Mouse (Mus musculus): ENCODE results near the gene Osgin1. TPM values are rescaled to one million over a fixed set of nuclear protein-coding genes. Genes with fewer than 3 reads are reported as not detected.

Osgin1 gene
- polyA plus RNA-seq, 1 experiment from 2014 or later: 138 TPM

GRCm38 (mm10) chr8:119437506-119437905 lies 3.6 kb downstream of the Osgin1 start:
- no peak for DNase-seq
- Histone ChIP-seq H3K4me2 (ENCODE audit: low read depth, low read length) (peak overlapping the region; percentile 71), H3K9ac (replicated peaks) (peak overlapping the region; percentile 78), H3K4me1 (ENCODE audit: insufficient read depth) (peaks cover 33% of the 10 kb centered on the region), H3K27ac (ENCODE audit: low read depth) (peak overlapping the region; percentile 94), H3K9me3 (ENCODE audit: low read length) (no peaks in the 10 kb centered on the region), H3K27me3 (ENCODE audit: insufficient read depth, low read length) (no peaks in the 10 kb centered on the region), H3K4me3 (ENCODE audit: low read depth, low read length) (peak overlapping the region; percentile 56), H3K36me3 (replicated peaks; ENCODE audit: insufficient read depth, low read length) (peaks cover 17% of the 10 kb centered on the region)
- TF ChIP-seq EP300 (IDR thresholded peaks at IDR 0.05; ENCODE audit: low read depth): no peak
- TF ChIP-seq CTCF (IDR thresholded peaks at IDR 0.05; ENCODE audit: low read depth): no peak
- no peak for ATAC-seq
- WGBS (ENCODE audit: insufficient replicate concordance): 52% methylated on average over 11 of the region's 11 CpGs

GRCm38 (mm10) chr8:119438876-119439275 lies 5.0 kb downstream of the Osgin1 start:
- H3K36me3 ChIP-seq (replicated peaks; ENCODE audit: insufficient read depth, low read length): peaks cover 29% of the 10 kb centered on the region
- H3K4me1 ChIP-seq (ENCODE audit: insufficient read depth): peaks cover 26% of the 10 kb centered on the region
- H3K27me3 ChIP-seq (ENCODE audit: insufficient read depth, low read length): no peaks in the 10 kb centered on the region
- H3K9me3 ChIP-seq (ENCODE audit: low read length): no peaks in the 10 kb centered on the region
- peak overlapping the region; percentile 94 for H3K27ac ChIP-seq (ENCODE audit: low read depth)
- peak overlapping the region; percentile 56 for H3K4me3 ChIP-seq (ENCODE audit: low read depth, low read length)
- ATAC-seq: no peak
- no peak for TF ChIP-seq CTCF (IDR thresholded peaks at IDR 0.05; ENCODE audit: low read depth)
- TF ChIP-seq EP300 (IDR thresholded peaks at IDR 0.05; ENCODE audit: low read depth): no peak
- peak overlapping the region; percentile 71 for H3K4me2 ChIP-seq (ENCODE audit: low read depth, low read length)
- DNase-seq: peak; percentile 31
- WGBS (ENCODE audit: insufficient replicate concordance): 65% methylated on average over 6 of the region's 6 CpGs
- peak overlapping the region; percentile 78 for H3K9ac ChIP-seq (replicated peaks)

- Histone ChIP-seq H3K4me3 (ENCODE audit: low read depth, low read length) (peak overlapping the region; percentile 56), H3K4me2 (ENCODE audit: low read depth, low read length) (peak overlapping the region; percentile 71), H3K27me3 (ENCODE audit: insufficient read depth, low read length) (no peaks in the 10 kb centered on the region), H3K9me3 (ENCODE audit: low read length) (no peaks in the 10 kb centered on the region), H3K27ac (ENCODE audit: low read depth) (peak overlapping the region; percentile 94; the same call in 1 of the 2 replicates), H3K9ac (replicated peaks) (peak overlapping the region; percentile 78), H3K36me3 (replicated peaks; ENCODE audit: insufficient read depth, low read length) (peaks cover 33% of the 10 kb centered on the region), H3K4me1 (ENCODE audit: insufficient read depth) (peaks cover 26% of the 10 kb centered on the region)
- ATAC-seq (no peak), DNase-seq (no peak)
- whole genome bisulfite sequencing (ENCODE audit: insufficient replicate concordance): 67% methylated on average over 2 of the region's 2 CpGs
- TF ChIP-seq CTCF (IDR thresholded peaks at IDR 0.05; ENCODE audit: low read depth) (no peak), EP300 (IDR thresholded peaks at IDR 0.05; ENCODE audit: low read depth) (no peak)
Measured at GRCm38 (mm10) chr8:119439424-119439823, 5.5 kb downstream of the Osgin1 start.

- ATAC-seq: no peak
- H3K4me1 ChIP-seq (ENCODE audit: insufficient read depth): peaks cover 24% of the 10 kb centered on the region
- WGBS (ENCODE audit: insufficient replicate concordance): 55% methylated on average over 7 of the region's 7 CpGs
Measured at GRCm38 (mm10) chr8:119439893-119440249, 5.9 kb downstream of the Osgin1 start.

GRCm38 (mm10) chr8:119440250-119440951 lies 6.5 kb downstream of the Osgin1 start:
- ATAC-seq (peak; percentile 23), DNase-seq (peak; percentile 79)
- Histone ChIP-seq H3K36me3 (replicated peaks; ENCODE audit: insufficient read depth, low read length) (peaks cover 41% of the 10 kb centered on the region), H3K9ac (replicated peaks) (no peak overlapping the region), H3K9me3 (ENCODE audit: low read length) (no peaks in the 10 kb centered on the region), H3K4me2 (ENCODE audit: low read depth, low read length) (peak overlapping the region; percentile 71), H3K27ac (ENCODE audit: low read depth) (peak overlapping the region; percentile 94), H3K4me3 (ENCODE audit: low read depth, low read length) (peak overlapping the region; percentile 56), H3K4me1 (ENCODE audit: insufficient read depth) (peaks cover 20% of the 10 kb centered on the region), H3K27me3 (ENCODE audit: insufficient read depth, low read length) (no peaks in the 10 kb centered on the region)
- TF ChIP-seq EP300 (IDR thresholded peaks at IDR 0.05; ENCODE audit: low read depth) (no peak), CTCF (IDR thresholded peaks at IDR 0.05; ENCODE audit: low read depth) (peak; percentile 76)
- WGBS (ENCODE audit: insufficient replicate concordance): 23% methylated on average over 16 of the region's 16 CpGs

More at GRCm38 (mm10) chr8:119439893-119440249, 5.9 kb downstream of the Osgin1 start:
- Histone ChIP-seq H3K4me3 (ENCODE audit: low read depth, low read length) (peak overlapping the region; percentile 56), H3K9ac (replicated peaks) (no peak overlapping the region; the same call in 1 of the 2 replicates), H3K36me3 (replicated peaks; ENCODE audit: insufficient read depth, low read length) (peaks cover 36% of the 10 kb centered on the region), H3K27ac (ENCODE audit: low read depth) (peak overlapping the region; percentile 94; the same call in 1 of the 2 replicates), H3K9me3 (ENCODE audit: low read length) (no peaks in the 10 kb centered on the region), H3K4me2 (ENCODE audit: low read depth, low read length) (peak overlapping the region; percentile 71), H3K27me3 (ENCODE audit: insufficient read depth, low read length) (no peaks in the 10 kb centered on the region)
- no peak for DNase-seq
- TF ChIP-seq CTCF (IDR thresholded peaks at IDR 0.05; ENCODE audit: low read depth): no peak
- TF ChIP-seq EP300 (IDR thresholded peaks at IDR 0.05; ENCODE audit: low read depth): no peak

- DNase-seq (no peak), ATAC-seq (no peak)
- Histone ChIP-seq H3K9me3 (ENCODE audit: low read length) (no peaks in the 10 kb centered on the region), H3K9ac (replicated peaks) (no peak overlapping the region), H3K4me1 (ENCODE audit: insufficient read depth) (peaks cover 16% of the 10 kb centered on the region), H3K36me3 (replicated peaks; ENCODE audit: insufficient read depth, low read length) (peaks cover 44% of the 10 kb centered on the region), H3K4me2 (ENCODE audit: low read depth, low read length) (no peak overlapping the region), H3K4me3 (ENCODE audit: low read depth, low read length) (no peak overlapping the region), H3K27me3 (ENCODE audit: insufficient read depth, low read length) (no peaks in the 10 kb centered on the region), H3K27ac (ENCODE audit: low read depth) (no peak overlapping the region)
- no peak for TF ChIP-seq EP300 (IDR thresholded peaks at IDR 0.05; ENCODE audit: low read depth)
- no peak for TF ChIP-seq CTCF (IDR thresholded peaks at IDR 0.05; ENCODE audit: low read depth)
- 29% methylated on average over 1 of the region's 1 CpGs for WGBS (ENCODE audit: insufficient replicate concordance)
Measured at GRCm38 (mm10) chr8:119440952-119441270, 7.0 kb downstream of the Osgin1 start.
